Mouse (Mus musculus) urinary bladder, adult 18-20 months (tissue): ENCODE results near the gene Fxn.
"Not testable (repeated sequence)": the region's sequence is repeated elsewhere in the genome, so short reads cannot be mapped to it uniquely, and the experiment has no call there.

Source experiments
- DNase-seq, 2 experiments: peaks; one replicate each; pipeline ENCODE4 v3.0.0; 2022; ENCODE audit warnings: low spot score in 2 of 2, mixed read lengths in 2 of 2

Gene Fxn

DNA sequence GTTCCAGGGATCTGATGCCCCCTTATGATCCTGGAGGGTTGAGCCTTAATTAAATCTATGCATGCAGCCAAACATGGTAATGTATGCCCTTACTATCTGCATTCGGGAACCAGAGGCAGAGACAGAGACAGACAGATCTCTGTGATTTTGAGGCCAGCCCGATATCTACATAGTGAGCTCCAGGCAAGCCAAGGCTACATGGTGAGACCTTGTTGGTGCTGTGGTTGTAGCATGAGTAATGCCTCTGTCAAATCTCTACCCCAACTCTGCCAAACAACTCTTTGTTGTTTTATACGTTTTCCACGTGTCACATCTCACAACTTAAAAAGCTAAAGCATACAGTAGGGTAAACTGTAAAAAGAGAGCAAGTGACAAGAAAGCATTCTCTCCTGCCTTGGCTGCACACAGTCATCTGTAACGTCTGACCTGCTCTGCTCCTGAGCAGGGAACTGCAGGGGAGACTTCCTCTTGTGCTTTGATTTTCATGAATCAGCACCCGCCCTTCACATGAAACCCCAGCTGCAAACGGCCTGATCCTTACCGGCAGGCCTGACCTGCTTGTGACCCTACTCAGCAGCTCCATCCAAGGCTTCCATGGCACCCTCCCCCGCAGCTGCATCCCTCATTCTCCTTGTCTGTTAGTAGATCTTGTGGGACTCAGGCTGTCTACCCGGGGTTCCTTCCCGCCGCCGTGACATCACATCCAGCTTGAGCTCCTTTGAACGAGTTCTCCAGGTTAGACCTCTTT, 38.4 kb downstream of the Fxn start:
- no peak for DNase-seq

DNA sequence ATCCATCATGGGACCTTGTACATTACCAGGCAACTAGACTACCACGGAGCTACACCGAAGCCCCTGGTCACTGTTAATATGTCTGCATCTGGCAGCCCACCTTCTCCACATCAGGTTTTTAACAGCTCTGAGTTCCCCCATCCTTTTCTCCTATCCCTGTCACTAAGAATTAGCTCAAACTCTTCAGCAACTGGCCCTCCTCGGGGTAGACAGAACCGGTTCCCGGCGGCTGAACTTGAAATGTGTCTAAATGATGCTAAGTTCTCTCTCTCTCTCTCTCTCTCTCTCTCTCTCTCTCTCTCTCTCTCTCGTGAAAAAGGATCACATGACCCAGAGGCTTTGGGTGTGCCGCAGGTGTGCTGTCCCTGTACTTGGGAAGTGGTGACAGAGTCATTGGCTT, 39.1 kb downstream of the Fxn start:
- DNase-seq: no peak

DNA sequence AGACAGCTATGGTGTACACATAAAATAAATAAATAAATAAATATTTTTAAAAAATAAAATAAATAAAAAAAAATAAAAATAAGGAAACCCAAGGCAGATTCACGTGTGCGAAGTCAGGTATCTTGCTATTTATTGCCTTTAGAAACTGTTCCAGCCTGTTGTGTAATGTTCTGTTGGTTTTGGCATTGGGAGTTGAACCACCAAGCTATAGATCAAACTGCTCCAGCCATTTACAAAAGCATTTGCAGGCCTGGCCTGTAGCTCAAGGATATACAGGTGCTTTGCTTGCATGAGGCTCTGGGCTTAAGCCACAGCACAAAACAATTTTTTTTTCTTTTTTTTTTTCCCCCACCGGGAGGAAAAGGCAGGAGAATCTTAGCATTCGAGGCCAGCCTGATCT, 42.4 kb downstream of the Fxn start:
- DNase-seq: no peak

DNA sequence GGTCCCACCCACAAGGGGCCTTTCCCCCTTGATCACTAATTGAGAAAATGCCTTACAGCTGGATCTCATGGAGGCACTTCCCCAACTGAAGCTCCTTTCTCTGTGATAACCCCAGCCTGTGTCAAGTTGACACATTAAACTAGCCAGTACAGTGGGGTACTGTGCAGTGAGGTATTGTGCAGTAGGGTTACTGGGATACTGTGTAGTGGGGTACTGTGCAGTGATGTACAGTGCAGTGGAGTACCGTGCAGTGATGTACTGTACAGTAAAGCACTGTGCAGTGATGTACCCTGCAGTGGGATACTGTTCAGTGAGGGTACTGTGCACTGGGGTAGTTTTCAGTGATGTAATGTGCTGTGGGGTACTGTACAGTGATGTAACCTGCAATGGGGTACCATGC, 48.0 kb downstream of the Fxn start:
- DNase-seq: not testable (repeated sequence)

- DNase-seq: peak; percentile 43 to 83
These were observed 55.1 kb downstream of the Fxn start for GRCm38 (mm10) chr19:24225305-24225696.

DNA sequence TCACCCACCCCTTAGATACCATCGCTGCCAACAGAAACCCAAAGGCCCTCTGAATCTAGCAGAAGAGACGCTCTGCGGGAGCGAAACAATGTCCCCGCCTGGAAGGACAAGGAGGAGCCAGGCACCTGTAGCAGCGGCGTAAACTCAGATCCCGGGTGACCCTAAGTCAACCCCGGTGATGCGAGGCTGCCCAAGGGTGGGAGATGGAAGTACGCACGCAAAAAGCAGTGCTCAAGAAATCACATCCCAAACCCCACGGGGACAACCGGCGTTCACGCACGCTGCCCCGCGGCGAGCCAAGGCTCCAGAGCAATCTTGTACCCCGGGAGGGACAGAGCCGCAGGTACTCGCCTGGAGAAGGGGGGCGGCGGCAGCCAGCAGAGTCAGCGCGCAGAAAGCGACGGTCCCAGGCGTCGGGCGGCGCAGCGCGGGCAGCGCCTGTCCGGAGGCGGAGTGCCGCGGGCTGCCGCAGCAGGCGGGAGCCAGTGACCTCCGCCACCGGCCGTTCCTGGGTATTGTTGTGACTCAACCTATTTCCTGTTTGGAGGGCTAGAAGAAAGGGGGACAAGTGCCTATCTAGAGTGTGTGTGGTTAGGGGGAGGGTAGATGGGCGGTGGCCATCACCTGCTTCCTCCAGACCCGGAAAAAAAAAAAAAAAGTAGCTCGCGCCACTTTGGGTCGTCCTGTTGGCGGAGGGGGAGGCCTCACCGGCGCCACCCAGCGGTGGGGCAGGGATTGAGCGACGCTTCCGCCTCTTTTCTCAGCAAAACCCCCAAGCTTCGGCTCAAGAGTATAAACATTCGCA, 55.7 kb downstream of the Fxn start, which contains the start of gene Tjp2:
Tjp2 (minus strand) TSS at position 531 of the 805 bp plus-strand sequence.
- DNase-seq: peak; percentile 71 to 75

GRCm38 (mm10) chr19:24223851-24224251, 56.6 kb downstream of the Fxn start:
- peak in 1 of 2 experiments; percentile 28 for DNase-seq

- no peak for DNase-seq
These were observed 59.0 kb downstream of the Fxn start for GRCm38 (mm10) chr19:24221455-24221854.

- no peak for DNase-seq
These were observed 59.5 kb downstream of the Fxn start for GRCm38 (mm10) chr19:24220795-24221445.

GRCm38 (mm10) chr19:24219011-24219410, 61.4 kb downstream of the Fxn start:
- DNase-seq: no peak

- DNase-seq: no peak
These were observed 62.1 kb downstream of the Fxn start for GRCm38 (mm10) chr19:24218291-24218690.

GRCm38 (mm10) chr19:24217851-24218250, 62.6 kb downstream of the Fxn start:
- DNase-seq: no peak

GRCm38 (mm10) chr19:24216771-24217170, 63.6 kb downstream of the Fxn start:
- DNase-seq: no peak

- DNase-seq: no peak
These were observed 65.5 kb downstream of the Fxn start for GRCm38 (mm10) chr19:24214939-24215338.

DNA sequence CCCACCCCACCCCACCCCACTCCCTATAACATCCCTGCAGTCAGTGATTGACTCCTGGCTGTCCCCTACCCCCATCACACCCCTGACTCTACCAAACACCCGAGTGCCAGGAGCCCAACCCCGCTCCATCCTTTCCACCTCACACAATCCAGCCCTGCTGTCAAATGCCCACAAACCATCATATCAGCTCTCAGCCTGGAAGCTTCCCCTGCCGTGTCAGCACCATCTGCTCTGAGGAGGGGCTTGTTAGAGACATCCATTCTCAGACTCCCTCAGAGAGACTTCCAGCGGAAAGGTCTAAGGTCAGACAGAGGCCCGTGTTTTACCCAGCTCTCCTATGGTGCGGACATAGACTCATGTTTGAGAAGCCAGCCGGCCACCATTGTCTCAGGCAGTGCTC, 67.1 kb downstream of the Fxn start:
- no peak for DNase-seq

DNA sequence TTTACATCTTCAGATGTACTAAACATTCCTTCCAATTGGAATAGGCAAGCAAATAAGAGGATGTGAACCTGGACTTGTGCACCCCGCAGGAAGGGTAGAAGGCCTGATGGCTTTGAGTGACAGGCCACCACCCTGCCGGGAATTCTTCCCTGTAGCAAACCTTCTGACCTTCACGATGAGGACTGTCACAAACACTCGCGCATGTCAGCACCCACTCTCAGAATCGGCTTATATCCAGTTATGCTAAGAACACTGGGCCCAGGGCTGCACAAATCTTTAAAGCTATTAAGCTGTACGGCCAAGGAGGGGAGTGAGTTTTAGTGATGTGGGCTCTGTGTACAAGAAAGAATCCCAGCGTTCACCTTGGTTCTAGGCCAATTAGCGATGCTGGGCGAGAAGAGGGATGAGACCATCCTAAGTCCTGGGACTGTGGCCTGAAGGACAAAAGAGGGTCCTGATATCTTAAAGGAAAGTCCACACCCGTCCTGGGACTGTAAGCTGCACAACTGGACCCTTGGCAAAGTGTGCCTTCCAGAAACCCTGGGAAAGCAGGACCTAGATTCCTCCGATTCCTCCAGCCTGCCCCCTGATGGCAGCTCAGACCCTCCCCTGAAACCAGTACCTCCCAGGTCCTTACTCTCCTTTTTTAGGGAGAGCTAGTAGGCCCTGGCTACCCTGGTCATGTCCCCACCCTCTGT, 67.7 kb downstream of the Fxn start:
- DNase-seq: no peak
